ENCODE assay signal across 10 mouse cellular contexts in genomic region chr11:114251614-114252013, GRCm38 (mm10).
DNase-seq lines count a peak whose midpoint lies in the region; ATAC-seq and TF ChIP-seq lines count a peak whose summit lies in the region.
"Had no signal": no experiment of that assay in that cellular context is flagged by ENCODE, and none has a peak within 500 bp of the region (broad histone marks: within the 10 kb centered on the region; RNA-seq: fewer than 3 reads in every experiment).

No protein-coding gene starts in this region.

- H3K27me3 ChIP-seq in ES-Bruce4 (ENCODE audit: control insufficient read depth, insufficient read depth, low read length, poor library complexity, severe bottlenecking), result no peaks in the 10 kb centered on the region; the same call in 1 of the 2 replicates
- peaks cover 12% of the 10 kb centered on the region for H3K27me3 ChIP-seq in limb, embryonic 12.5 days
- H3K27me3 ChIP-seq: stomach, embryonic 15.5 days had no signal

- ATAC-seq in limb, embryonic 12.5 days (ENCODE audit: insufficient number of reproducible peaks, insufficient read depth, low FRiP score, low TSS enrichment, low read depth), result no peak
- ATAC-seq in megakaryocyte, adult 5-6 weeks (ENCODE audit: poor library complexity, severe bottlenecking), result no peak

- H3K4me2 ChIP-seq in limb, embryonic 12.5 days, result no peak overlapping the region
- H3K4me2 ChIP-seq: stomach, embryonic 15.5 days had no signal

- H3K9ac ChIP-seq in ES-Bruce4 (ENCODE audit: low read depth, poor library complexity, severe bottlenecking), result no peak overlapping the region
- no peak overlapping the region for H3K9ac ChIP-seq in limb, embryonic 12.5 days (replicated peaks)
- H3K9ac ChIP-seq: stomach, embryonic 15.5 days had no signal

- H3K27ac ChIP-seq in layer of hippocampus, adult 2 months, result no peak overlapping the region
- no peak overlapping the region for H3K27ac ChIP-seq in ES-Bruce4 (ENCODE audit: insufficient read depth, low read length)
- H3K27ac ChIP-seq in bone marrow, adult 2 months (ENCODE audit: control insufficient read depth, insufficient read depth, low read depth, low read length, poor library complexity), result no peak overlapping the region
- H3K27ac ChIP-seq in limb, embryonic 12.5 days, result peak overlapping the region; percentile 59; the same call in 1 of the 2 replicates
- H3K27ac ChIP-seq: stomach, embryonic 15.5 days had no signal

- H3K4me3 ChIP-seq in layer of hippocampus, adult 2 months, result no peak overlapping the region
- H3K4me3 ChIP-seq in ES-Bruce4 (ENCODE audit: low read depth, low read length), result no peak overlapping the region
- H3K4me3 ChIP-seq in bone marrow, adult 2 months (replicated peaks; ENCODE audit: control insufficient read depth, low read depth, low read length), result no peak overlapping the region
- no peak overlapping the region for H3K4me3 ChIP-seq in limb, embryonic 12.5 days (replicated peaks)
- H3K4me3 ChIP-seq: stomach, embryonic 15.5 days had no signal

- H3K4me1 ChIP-seq in ES-Bruce4 (ENCODE audit: control insufficient read depth, insufficient read depth, low read length), result no peaks in the 10 kb centered on the region
- H3K4me1 ChIP-seq in bone marrow, adult 2 months (ENCODE audit: control insufficient read depth, insufficient read depth, low read length), result peaks cover 1% of the 10 kb centered on the region; the same call in 1 of the 2 replicates
- peaks cover 28% of the 10 kb centered on the region for H3K4me1 ChIP-seq in limb, embryonic 12.5 days (replicated peaks)
- H3K4me1 ChIP-seq: stomach, embryonic 15.5 days had no signal

- TF ChIP-seq CTCF in layer of hippocampus, adult 2 months (conservative IDR thresholded peaks at IDR 0.05), result peak; percentile 70
- peak; percentile 45 for TF ChIP-seq CTCF in ES-Bruce4 (IDR thresholded peaks at IDR 0.05; ENCODE audit: low read depth, low read length)
- TF ChIP-seq CTCF in bone marrow, adult 2 months (IDR thresholded peaks at IDR 0.05; ENCODE audit: control insufficient read depth, insufficient read depth, low read length), result peak; percentile 51

- WGBS in bone marrow, adult 2 months, result 81% methylated on average over 7 of the region's 7 CpGs
- 59% methylated on average over 7 of the region's 7 CpGs for WGBS in limb, embryonic 12.5 days

- DNase-seq in layer of hippocampus, adult 2 months (ENCODE audit: low spot score in 2 of 2), result no peak
- DNase-seq in layer of hippocampus, adult 11-12 months (ENCODE audit: low spot score), result no peak
- DNase-seq in urinary bladder, postnatal 14 days (ENCODE audit: low spot score), result no peak
- DNase-seq: heart, postnatal 4 days; lung, postnatal 36 days had no signal

- TF ChIP-seq EP300 in ES-Bruce4 (IDR thresholded peaks at IDR 0.05; ENCODE audit: insufficient read depth, low read depth, low read length), result no peak

- H3K9me3 ChIP-seq in ES-Bruce4 (replicated peaks; ENCODE audit: control insufficient read depth, insufficient read depth, low read length, poor library complexity, severe bottlenecking), result peaks cover 10% of the 10 kb centered on the region; the same call in 1 of the 2 replicates
- H3K9me3 ChIP-seq in limb, embryonic 12.5 days, result no peaks in the 10 kb centered on the region
- H3K9me3 ChIP-seq: stomach, embryonic 15.5 days had no signal

- H3K36me3 ChIP-seq in ES-Bruce4 (ENCODE audit: control insufficient read depth, insufficient read depth, low read length, poor library complexity, severe bottlenecking), result no peaks in the 10 kb centered on the region
- no peaks in the 10 kb centered on the region for H3K36me3 ChIP-seq in limb, embryonic 12.5 days
- H3K36me3 ChIP-seq: stomach, embryonic 15.5 days had no signal

- no peak for TF ChIP-seq POLR2A in ES-Bruce4 (IDR thresholded peaks at IDR 0.05; ENCODE audit: insufficient read depth, low read length)
- no peak for TF ChIP-seq POLR2A in bone marrow, adult 2 months (IDR thresholded peaks at IDR 0.05; ENCODE audit: borderline replicate concordance, control insufficient read depth, low read depth, low read length)
